Mouse (Mus musculus) left cerebral cortex, adult 18-20 months (tissue): ENCODE data around the gene Pygb. TPM values are rescaled to one million over a fixed set of nuclear protein-coding genes. Genes with fewer than 3 reads are reported as not detected.
A peak's percentile ranks its signal among the peaks of the same experiment; 100 is the strongest.

Experiments
- DNase-seq, 2 experiments: peaks; one replicate each; pipeline ENCODE4 v3.0.0; 2021 to 2022; ENCODE audit warnings: low spot score in 2 of 2, mixed read lengths in 1 of 2
- total RNA-seq, 2 experiments: library from RNA; stranded (reverse); gene quantifications; 2 replicates each; pipeline ENCODE4 v1.2.3; 2021

The Pygb gene
- total RNA-seq, 2 experiments from 2014 or later = 129 to 146 TPM

DNA sequence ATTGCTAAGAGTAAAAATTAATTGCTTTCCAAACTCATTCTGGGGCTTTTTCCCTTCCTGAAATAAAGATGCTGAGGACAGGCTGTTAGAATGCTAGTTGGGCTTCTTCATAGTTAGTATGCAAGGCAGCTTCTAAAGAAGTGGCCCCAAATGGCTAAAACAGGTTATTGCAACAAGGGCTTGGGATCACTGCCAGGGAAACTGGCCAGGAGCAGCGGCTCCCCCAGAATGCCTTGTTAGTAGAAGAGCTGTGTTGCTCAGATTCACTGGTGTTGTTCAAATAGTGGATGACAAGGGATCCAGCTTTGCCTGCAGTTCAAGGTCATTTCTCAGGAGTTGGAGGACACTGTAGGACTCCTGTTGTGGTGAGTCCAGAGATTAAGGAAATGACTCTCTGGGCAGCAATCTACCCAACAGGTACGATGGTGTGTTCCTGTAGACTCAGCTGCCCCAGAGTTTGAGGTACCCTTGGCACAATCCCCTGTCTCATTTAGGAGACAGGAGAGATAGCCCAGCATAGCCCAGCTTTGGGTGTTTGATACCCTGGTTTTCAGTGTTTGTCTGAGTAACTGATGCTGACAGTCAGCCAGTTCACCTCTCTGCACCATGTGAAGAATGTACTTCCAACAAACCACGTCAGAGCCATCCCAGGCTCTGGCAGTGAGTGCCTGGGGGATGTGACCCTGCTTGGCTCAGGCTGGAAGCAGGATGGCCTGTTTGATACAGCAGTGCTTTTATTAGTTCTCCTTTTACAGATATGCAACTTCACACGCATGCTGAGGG lies 2.4 kb downstream of the Pygb start:
- peak; percentile 57 to 74 for DNase-seq

DNA sequence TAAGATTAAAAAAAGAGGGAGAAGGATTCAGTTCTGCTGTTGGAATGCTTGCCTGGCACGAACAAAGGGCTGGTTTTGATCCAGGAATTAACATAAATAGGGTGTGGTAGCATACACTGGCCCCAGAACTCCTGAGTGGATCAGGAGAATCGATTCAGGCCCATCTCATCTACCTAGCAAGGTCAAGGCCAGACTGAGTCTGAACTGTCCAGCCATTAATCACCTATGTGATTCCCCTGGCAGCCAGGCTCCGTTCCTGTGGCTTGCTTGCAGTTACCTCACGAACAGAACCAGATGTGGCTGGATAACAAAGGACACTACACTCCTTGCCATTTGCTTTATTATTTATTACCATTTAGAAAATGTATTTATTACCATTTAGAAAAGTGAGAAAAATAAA lies 6.8 kb downstream of the Pygb start:
- DNase-seq = no peak

DNA sequence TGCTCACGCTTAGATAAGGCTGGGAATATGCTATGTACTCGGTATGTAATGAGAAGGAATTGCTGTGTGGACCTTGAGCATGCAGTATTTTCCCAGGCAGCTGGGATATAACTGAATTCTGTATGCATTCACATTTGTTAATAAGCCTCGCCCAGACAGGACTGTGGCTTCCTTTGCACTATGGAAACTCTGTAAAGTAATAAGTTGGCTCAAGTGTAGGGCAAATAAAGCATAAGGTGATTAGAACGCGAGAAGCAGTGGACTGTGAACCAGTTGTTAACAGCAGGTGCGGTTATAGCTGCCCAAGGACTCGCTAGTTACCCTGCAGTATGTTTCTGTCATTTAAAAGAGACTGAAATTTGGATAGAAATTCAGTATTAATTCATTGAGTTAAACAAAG lies 11.5 kb downstream of the Pygb start:
- DNase-seq = no peak

DNA sequence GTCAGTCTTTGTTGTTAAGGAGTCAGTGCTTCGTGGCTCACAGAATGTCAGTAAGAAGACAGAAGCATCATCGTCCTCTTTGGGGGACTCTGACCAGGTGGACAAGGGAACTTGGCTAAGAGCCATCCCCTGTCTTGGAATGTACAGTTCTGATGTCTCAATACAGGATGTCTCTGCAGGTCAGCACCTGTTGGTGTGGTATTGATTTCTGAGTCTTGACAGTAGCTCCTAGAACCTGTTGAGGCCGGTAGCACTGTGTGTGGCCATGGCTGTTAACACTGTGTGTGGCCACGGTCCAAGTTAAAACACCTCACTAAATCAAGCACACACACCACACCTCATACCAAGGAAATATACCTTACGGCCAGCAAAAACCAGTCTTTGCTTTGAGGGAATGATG lies 14.1 kb downstream of the Pygb start:
- DNase-seq = no peak

DNA sequence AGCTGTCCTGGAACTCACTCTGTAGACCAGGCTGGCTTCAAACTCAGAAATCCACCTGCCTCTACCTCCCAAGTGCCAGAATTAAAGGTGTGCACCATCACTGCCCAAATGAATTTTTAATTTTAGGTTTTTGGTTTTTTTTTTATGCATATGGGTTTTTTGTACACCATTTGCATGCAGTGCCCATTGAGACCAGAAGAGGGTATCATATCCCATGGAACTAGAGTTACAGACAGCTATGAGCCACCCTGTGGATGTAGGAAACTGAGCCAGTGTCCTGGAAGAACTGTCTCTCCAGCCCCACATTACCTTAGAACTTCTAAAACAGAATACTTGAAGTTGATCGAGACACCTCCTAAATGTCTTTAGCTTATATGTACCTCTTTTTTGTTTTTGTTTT lies 16.5 kb downstream of the Pygb start:
- peak in 1 of 2 experiments; percentile 42 for DNase-seq

DNA sequence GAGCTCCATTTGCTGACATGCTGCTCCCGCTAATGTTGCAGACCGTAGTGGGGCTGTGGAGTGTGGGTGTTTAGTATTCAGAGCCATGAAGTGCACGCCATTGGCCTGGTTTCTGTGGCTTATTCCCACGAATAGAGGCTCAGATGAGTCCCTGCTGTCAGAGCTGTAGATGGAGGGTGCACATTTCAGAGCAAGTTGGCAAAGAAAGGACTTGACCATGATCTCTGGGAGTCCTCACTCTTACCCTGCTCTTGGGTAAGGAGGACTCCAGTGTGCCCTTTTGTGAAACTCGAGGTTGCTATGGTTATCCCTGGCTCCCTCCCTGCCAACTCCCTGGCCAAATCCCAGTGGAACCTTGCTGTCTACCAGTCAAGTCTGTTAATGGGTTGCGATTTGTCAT lies 21.8 kb downstream of the Pygb start:
- DNase-seq = no peak

DNA sequence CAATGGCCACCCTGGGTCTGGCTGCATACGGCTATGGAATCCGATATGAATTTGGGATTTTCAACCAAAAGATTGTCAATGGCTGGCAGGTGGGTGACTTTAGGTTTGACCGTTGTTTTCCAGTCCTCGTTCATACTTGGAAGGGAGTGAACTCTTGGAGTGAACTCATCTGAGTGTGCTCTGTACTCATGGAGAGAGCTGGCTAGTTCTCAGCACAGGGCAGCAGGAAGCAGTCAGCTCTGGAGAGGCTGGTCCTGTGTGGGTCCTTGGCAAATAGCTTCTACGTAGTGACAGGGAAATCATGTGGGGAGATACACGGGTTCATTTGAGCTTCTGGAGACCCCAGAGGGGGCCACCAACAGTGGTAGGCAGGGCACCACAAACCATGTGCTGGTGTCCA lies 22.3 kb downstream of the Pygb start:
- DNase-seq = no peak

DNA sequence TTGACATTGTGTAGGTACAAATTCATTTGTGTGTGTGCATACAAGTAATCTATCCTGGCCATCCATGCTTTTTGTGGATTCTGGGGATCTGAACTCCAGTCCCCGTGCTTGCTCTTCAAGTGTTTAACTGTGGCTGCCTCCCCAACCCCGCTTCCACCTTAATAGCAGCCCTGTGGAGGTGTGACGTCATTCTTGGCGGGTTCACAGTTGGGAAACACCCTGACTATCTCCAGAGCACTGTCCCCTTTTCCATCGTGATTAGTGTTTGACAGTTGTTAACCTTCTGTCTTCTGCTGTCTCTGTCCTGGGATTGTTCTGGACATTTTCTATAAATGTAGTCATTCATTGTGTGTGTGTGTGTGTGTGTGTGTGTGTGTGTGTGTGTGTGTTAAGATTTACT lies 24.1 kb downstream of the Pygb start:
- no peak for DNase-seq

DNA sequence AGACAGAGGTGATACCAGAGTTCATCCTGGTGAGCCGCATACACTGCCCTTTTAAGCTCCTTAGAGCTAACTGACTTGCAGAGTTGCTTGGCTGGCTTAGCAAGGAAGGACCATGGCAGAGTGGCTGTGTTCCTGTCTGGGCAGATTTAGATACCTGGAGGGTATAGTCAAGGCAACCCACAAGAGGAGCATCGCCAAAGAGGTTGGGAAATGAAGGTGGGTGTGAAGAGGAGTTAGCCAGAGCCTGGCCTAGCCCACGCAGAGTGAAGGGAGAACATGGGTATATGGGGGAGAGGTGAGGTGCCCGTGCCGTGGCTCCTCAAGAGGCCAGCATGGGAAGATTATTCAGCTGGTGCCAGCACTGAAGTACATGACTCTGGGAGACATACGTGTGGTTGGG lies 26.3 kb downstream of the Pygb start:
- no peak for DNase-seq

DNA sequence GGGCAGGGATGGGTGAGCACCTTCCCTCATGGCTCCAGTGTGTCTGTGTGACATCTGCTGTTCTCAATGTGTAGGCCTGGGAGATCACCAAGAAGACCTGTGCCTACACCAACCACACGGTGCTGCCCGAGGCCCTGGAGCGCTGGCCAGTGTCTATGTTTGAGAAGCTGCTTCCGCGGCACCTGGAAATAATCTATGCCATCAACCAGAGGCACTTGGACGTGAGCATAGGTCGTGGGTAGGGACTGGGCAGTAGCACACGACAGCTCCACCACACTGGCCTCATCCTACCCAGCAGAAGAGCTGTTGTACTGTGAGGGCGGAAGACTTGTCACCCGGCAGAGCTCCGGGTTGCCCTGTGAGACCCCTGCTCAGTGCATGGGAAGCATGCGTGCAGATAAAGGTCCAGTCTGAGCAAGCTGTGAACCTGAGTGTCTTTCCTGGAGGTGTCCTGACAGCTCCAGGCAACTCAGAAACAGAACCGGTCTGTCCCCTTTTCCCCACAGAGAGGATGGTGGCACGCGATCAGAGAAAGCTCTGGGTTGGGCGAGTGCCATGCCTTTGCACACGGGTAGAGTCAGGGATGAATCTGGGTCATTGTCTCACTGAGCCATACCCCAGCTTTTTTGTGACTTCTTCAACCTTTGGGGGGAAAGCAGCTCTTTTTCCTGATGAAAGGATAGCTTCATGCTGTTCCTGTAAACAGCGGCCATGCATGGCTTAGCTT lies 30.3 kb downstream of the Pygb start:
- DNase-seq = no peak

DNA sequence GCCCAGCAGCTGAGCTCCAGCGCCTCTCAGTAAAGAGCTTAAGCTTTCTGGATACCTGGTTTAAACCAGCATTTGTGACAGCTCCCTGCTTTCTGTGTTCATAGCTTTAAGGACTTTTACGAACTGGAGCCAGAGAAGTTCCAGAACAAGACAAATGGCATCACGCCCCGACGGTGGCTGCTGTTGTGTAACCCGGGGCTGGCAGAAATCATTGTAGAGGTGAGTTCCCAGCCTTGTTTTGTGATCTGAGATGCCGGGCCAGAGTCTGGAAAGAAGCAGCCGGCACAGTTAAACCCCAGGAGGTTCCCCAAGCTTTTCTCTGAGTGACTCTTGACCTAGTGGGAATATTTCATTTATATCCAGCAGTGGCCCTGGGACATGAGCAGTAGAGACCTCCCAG lies 32.2 kb downstream of the Pygb start:
- DNase-seq = no peak

DNA sequence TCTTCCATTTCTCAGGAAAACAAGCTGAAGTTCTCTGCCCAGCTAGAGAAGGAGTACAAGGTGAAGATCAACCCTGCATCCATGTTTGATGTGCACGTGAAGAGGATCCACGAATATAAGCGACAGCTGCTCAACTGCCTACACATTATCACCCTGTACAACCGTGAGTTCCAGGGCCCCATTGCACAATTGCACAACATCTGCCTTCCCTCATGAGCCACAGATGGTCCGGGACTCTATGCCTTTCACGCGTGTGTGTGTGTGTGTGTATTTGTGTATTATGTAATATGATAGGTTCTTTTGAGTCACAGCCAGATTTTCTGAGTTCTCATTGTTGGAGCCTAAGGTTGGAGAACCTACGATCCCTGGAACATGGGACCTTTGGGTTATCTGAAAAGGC lies 34.2 kb downstream of the Pygb start:
- DNase-seq = no peak

DNA sequence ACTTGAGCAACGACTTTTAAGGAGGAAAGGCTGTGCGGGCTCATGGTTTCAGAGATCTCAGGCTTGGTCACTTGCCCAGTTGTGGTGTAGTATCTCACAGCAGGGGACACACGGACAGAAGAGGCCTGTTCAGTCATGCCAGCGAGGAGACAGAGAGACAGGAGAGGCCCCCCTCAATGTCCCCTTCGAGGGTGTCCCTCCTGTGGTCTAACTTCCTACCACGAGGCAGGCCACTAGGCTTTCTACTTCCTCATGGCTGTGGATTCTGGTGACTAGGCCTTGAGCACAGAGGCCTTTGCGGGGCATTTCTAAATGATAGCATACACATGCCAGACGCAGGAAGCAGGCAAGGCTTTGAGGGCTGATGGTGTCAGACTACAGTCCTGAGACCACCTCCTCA lies 36.5 kb downstream of the Pygb start:
- no peak for DNase-seq

DNA sequence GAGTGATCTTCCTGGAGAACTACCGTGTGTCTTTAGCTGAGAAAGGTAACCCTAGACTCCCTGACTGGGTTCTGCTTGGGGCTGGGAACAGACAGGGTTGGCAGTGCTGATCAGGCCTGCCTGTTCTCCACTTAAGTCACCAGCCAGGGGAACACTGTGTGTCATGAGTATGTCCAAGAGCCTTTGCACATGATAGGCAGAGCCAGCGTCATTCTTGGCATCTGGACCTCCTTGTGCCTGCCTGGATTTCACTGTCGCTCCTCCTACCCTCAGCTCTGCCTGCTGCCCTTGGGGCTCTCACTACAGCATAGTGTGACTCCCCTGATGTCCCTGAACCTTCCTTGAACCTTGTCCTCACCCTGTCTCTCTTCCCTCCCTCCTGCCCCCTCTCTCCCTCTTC lies 39.9 kb downstream of the Pygb start:
- no peak for DNase-seq

DNA sequence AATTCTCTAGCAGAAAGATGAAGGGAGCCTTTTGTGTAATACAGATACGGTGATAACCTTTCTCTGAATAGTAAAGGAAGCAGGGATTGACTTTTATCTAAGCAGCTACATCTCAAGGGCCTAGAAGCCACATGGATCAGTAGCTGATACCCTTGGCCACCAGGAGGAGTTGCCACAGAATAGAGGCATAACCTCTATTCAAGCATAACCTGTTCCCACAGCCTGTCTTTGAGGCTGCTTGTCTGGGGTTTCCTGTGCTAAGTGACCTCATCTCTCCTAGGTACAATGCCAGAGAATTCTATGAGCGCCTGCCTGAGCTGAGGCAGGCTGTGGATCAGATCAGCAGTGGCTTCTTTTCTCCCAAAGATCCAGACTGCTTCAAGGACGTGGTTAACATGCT lies 41.6 kb downstream of the Pygb start:
- DNase-seq = no peak

DNA sequence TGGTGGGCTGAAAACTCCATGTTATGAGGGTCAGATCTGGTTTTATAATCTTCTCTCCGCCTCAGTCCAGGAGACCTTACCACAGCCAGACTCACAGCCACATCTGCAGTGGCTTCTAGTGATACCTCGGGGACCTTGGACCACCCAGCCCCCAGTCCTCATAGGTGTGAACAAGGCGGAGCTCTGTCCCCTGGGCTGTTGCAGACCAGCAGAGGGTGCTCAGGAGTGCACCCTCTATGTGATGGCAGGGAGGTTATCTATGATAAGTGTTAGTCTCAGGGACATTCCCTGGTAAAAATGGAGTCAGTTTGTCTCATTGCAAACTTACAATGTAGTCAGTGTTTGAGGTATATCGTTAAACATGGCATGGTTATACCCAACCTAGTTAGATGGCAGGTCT lies 42.1 kb downstream of the Pygb start:
- DNase-seq = no peak

DNA sequence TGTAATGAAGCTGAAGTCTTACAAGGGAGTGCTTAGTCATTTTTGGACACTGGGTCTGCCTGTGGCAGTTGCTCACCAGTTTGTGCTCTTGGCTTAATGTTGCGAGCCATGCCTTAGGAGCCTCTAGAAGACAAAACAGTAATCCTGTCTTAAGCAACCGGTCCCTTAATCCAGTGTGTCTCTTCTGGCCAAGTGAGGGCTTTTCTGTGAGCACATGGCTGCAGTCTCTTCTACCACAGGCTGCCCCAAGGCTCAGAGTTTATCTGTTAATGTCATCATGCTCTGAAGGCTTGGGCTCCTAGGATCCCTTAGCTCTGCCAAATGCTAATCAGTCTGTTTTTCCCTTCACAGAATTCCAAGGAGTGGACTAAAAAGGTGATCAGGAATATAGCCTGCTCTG lies 43.5 kb downstream of the Pygb start:
- DNase-seq = no peak

DNA sequence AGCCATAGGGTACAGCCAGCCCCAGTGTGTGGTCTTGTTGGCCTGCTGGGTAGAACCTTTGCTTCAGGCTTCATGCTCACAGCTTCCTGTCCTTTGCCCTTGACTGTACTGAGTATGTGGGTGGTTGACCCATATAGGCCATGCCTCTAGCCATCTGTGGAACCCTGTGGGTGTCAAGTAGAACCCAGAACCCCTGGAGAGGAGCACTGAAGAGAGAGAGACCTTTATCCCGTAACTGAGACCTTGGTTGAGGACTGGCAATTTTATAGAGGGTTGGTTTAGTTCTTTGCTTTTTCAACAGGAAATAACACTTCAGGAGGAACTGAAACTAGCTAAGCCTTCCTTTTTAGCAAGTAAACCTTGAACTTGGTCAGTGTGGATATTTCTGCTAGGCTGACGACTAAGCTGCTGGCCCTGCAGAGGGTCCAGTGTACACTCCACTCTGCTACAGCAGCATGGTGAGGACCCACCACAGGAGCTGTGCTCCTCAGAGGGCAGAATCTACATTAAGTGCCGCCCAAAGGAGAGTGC lies 44.4 kb downstream of the Pygb start:
- no peak for DNase-seq

DNA sequence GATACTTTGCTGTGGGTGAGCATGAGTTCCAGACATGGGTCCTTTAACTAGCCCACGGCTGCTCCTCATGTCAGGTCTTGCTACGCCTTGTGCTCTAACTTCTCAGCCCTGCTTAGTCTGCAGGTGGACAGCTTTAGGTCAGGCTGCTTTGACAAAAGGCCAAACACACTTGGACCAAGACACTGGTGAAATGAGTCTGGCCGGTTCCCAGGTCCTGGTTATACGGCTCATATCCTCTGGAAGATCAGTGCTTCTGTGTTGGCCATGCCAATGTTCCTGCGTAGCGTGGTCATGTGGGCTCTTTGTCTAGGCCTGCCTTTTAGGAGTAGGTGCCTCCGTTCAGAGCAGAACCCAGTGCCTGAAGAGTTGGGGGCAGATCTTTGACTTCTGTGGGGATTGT lies 45.5 kb downstream of the Pygb start:
- DNase-seq = no peak

DNA sequence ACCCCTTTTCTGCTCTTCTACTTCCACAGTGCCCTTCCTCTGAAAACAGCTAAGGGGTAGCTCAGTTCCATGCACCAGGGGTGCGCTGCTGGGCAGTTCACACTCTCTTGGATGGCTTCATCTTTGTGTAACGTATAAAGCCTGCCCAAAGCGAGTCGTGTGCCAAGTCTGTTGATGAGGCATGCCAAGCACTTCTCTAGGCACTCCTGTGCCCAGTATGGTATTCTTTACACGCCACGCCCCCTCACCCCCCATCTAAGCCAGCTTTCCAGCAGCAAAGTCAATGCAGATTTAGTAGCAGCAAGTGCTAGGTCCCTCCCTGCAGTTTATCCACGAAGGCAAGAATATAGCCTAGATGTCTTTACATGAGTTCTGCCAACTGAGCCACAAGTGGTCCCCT lies 48.1 kb downstream of the Pygb start:
- DNase-seq = no peak

DNA sequence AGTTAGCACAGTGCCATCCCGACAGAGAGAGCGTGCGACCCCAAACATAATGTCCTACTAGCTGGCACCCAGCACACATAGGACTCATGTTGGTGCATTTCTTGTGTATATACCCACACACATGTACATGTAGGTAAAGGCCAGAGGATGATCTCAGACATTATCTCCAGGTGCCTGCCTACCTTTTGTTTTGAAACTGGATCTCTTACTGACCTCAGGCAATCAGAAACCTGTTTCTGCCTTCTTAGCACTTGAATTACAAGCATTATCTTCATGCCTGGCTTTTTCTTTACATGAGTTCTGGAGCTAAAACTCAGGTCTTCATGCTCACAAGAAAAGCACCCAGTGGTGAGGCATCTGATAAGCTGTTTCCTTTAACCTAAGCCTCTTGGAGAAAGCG lies 49.4 kb downstream of the Pygb start:
- no peak for DNase-seq

DNA sequence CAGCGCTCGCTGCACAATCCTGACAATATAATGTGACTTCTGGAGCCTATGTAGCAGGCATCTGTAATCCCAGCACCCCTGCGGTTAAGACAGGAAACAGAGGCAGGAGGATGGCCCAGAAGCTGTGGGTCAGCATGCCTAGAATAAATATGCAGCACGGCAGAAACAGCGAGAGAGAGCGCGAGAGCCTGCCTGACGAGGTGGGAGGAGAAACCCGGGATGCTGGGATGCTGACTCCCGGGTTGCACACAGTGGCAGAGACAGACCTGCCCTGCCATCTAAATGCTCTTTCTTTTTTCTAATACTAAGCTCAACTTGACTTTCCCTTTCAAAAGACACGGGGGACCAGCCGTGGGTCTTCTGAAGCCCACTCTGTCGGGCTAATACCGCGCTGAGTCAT lies 50.4 kb downstream of the Pygb start:
- no peak for DNase-seq

DNA sequence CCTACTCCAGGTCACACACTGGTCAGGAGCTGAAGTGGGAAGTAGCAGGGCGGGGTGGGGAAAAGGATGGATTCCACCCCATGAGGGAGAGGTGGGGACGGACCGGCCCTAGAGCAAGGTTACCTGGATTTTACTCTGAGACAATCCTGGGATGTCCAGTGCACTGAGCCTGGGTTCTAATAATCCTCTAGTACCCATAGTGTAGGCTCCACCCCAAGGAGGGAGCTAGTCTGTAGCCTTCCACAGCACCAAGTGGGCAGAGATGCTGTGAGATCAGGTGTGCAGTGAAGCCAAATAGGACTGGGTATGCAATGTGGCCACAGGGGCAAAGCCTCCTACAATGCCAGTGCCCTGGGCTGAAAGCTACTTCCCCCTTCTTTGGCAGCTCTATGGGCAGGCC lies 51.2 kb downstream of the Pygb start:
- no peak for DNase-seq
